ENCODE assay signal across 12 mouse cellular contexts in genomic region chr12:36533160-36533900, GRCm38 (mm10).
"Had no signal": no experiment of that assay in that cellular context is flagged by ENCODE, and none has a peak within 500 bp of the region (broad histone marks: within the 10 kb centered on the region; RNA-seq: fewer than 3 reads in every experiment).

No protein-coding gene starts in this region.

- H3K4me1 ChIP-seq: limb, embryonic 10.5 days; midbrain, embryonic 10.5 days; neural tube, embryonic 13.5 days; stomach, embryonic 15.5 days had no signal

- H3K4me2 ChIP-seq: neural tube, embryonic 13.5 days; stomach, embryonic 15.5 days had no signal

- H3K9me3 ChIP-seq: limb, embryonic 10.5 days; midbrain, embryonic 10.5 days; neural tube, embryonic 13.5 days; stomach, embryonic 15.5 days had no signal

- H3K27me3 ChIP-seq: neural tube, embryonic 13.5 days; stomach, embryonic 15.5 days had no signal

- H3K9ac ChIP-seq: neural tube, embryonic 13.5 days; stomach, embryonic 15.5 days had no signal

- H3K27ac ChIP-seq: left cerebral cortex, adult 2 months; limb, embryonic 10.5 days; midbrain, embryonic 10.5 days; neural tube, embryonic 13.5 days; stomach, embryonic 15.5 days had no signal

- H3K4me3 ChIP-seq: left cerebral cortex, adult 2 months; limb, embryonic 10.5 days; midbrain, embryonic 10.5 days; myocyte; neural tube, embryonic 13.5 days; stomach, embryonic 15.5 days had no signal

- ATAC-seq: hindbrain, embryonic 16.5 days had no signal

- DNase-seq: kidney, adult 11 months; lung, adult 18-20 months; midbrain, embryonic 14.5 days; right cerebral cortex, postnatal 14 days; thymus, postnatal 4 days had no signal

- H3K36me3 ChIP-seq: limb, embryonic 10.5 days; midbrain, embryonic 10.5 days; neural tube, embryonic 13.5 days; stomach, embryonic 15.5 days had no signal
